Mouse (Mus musculus) CD4-positive helper T cell, adult 2 months (primary cell): ENCODE results near the gene Nap1l1.
"Not testable (repeated sequence)": the region's sequence is repeated elsewhere in the genome, so short reads cannot be mapped to it uniquely, and the experiment has no call there.

Source experiments
- DNase-seq: peaks from one replicate; pipeline ENCODE4 v3.0.0-alpha.2; 2012; ENCODE audit warnings: low read depth, missing footprints, low spot score

The Nap1l1 gene

GRCm38 (mm10) chr10:111472686-111473510 is at the start of gene Nap1l1:
Gene Nap1l1 (plus strand): TSS chr10:111473223.
- peak; percentile 98 for DNase-seq

DNA sequence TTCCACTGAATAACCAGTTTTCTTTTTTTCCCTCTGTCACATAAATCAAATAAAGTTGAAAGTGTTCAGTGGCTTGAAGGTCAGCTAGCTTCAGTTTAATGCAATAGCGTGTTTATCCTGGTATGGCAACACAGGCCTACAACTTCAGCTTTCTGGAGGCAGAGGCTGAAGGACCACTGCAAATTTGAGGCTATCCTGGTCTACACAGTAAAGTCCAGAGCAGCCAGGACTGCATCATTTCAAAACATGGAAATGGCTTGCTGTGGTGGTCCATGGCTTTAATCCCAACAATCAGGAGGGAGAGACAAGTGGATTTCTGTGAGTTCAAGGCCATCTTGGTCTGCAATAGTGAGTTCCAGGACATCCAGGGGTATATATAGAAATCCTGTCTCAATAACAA is 46.5 kb upstream of the Nap1l1 start:
- DNase-seq = no peak

GRCm38 (mm10) chr10:111433502-111433901 is 39.5 kb upstream of the Nap1l1 start:
- DNase-seq = no peak

GRCm38 (mm10) chr10:111441034-111441440 is 32.0 kb upstream of the Nap1l1 start:
- no peak for DNase-seq

DNA sequence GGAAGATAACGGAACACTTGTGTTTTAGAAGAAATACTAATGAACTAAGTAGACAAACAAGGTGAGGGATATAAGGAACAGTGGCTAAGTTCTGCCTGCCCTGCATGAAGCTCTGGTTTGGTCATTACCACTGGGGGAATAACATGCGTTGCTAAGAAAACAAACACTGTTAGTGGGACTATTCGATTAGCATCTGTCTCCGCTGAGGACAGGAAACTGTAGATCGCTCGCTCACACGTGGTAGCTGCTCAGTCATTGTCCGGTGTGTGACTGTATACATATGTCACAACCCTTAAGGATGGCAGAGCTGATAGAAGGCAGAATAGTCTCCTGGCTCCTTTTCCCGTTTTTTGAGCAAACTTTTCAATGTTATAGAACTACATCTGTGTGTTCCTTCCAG is 28.8 kb upstream of the Nap1l1 start:
- no peak for DNase-seq

- DNase-seq = no peak
Observed at GRCm38 (mm10) chr10:111445939-111446671, 26.9 kb upstream of the Nap1l1 start.

DNA sequence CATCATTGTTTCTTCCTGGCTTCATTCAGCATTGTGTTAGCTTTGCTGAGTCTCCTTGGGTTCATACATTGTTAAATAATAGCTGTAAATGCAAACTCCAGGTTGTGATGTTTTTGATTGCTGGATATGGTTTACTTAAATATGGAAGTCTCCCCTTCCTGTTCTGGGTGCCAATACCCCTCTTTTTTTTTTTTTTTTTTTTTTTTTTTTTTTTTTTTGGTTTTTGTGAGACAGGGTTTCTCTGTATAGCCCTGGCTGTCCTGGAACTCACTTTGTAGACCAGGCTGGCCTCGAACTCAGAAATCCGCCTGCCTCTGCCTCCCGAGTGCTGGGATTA is 26.4 kb upstream of the Nap1l1 start:
- not testable (repeated sequence) for DNase-seq

GRCm38 (mm10) chr10:111449662-111450061 is 23.4 kb upstream of the Nap1l1 start:
- DNase-seq = not testable (repeated sequence)

- no peak for DNase-seq
Observed at GRCm38 (mm10) chr10:111451683-111452322, 21.2 kb upstream of the Nap1l1 start.

- DNase-seq = no peak
Observed at GRCm38 (mm10) chr10:111452426-111452825, 20.6 kb upstream of the Nap1l1 start.

- no peak for DNase-seq
Observed at GRCm38 (mm10) chr10:111454698-111455308, 18.2 kb upstream of the Nap1l1 start.

GRCm38 (mm10) chr10:111458088-111458487 is 14.9 kb upstream of the Nap1l1 start:
- no peak for DNase-seq

DNA sequence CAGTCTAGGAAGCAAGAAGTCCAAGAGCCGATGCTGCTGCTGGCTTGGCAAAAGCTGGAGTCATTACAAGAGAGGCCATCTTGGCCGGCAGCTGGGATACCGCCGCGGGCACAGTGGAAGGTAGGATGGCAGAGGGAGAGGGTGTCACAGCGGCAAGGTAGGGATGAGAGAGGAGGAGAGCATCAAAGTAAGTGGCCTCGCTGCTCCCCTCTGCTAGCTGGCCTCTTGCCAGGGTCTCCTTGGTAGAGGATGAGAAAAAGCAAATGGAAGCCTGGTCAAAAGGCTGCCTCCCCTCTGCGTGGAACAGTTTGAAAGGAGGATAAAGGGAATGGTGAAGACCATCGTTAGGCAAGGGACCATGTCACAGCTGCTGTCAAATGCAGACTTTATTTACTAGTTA is 14.0 kb upstream of the Nap1l1 start:
- DNase-seq = no peak

DNA sequence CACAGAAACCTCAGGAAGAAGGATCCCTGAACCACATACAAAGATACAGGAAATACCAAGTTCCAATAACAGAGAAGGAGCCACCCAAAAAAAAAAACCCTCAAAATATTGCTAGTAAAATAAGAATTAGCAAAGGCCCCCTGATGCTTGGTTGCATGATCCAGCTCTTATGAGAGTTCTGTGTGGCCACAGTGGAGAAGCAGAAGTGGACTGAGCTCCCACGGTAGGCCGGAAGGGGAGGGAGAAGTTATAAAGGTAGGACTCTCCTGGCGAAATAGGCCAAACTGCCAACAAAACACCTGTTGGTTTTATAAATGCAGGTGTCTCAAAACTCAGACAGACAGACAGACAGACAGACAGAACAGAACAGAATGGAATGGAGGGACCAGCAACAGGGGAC is 13.1 kb upstream of the Nap1l1 start:
- DNase-seq = no peak

GRCm38 (mm10) chr10:111460381-111460780 is 12.6 kb upstream of the Nap1l1 start:
- no peak for DNase-seq

GRCm38 (mm10) chr10:111464833-111465232 is 8.2 kb upstream of the Nap1l1 start:
- no peak for DNase-seq

DNA sequence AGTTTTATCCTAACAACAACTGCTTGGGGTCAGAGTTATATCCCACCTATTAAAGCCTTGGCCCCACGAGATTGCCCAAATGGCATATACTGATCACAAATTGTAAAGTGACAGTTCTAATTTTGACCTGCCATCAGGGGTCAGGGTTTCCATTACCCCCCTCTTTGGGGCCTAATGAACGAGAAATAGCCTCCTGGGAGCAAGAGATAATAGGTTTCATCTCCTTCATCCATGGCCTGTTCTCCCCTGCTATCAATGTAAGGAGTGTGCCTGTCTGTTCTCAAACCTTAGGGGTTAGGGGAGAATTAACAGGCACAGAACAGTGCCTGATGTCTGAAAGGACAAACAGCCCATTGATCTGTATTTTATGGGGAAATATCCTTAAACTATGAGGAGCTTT is 7.6 kb upstream of the Nap1l1 start:
- DNase-seq = no peak

GRCm38 (mm10) chr10:111471166-111471565 is 1.9 kb upstream of the Nap1l1 start:
- no peak for DNase-seq

DNA sequence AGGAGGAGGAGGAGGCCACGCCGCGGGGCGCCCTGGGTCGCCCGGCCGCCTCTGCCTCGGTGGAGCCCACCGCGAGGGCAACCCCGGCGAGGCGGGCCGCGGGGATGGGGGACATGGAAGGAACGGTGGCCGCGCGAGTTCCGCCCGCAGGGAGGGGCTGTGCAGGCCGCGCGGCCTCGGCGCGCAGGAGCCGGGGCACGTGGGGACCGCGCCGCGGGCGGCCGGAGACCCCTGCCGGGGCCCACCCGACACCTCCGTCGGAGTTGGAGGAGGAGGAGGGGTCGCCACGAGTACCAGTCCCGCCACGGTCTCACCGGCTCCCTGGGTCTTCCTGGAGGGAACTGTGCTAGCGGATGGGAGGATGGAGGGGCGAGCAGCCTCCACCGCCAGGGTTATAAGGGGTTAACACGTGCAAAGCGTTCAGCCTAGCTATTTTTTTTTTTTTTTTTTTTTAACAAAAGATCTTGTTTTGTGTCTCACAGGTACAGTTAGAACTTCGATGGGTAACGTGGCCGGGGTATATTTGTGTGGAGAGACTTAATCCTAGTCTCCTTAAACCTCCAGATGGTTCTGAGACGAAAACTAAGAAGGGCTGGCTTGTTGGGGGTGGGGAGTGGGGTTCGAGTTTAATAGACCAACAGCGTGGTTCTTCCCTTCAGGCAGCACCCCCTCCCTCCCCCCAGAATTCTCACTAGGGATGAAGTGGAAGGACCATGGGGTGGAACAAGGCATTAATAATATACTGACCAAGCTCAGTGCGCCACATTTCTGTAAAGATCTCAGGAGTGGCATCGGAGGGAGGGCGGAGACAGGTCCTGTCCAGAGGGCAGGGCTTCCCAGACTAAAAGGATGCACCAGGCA is 718 bp downstream of the Nap1l1 start:
- DNase-seq = peak; percentile 61

DNA sequence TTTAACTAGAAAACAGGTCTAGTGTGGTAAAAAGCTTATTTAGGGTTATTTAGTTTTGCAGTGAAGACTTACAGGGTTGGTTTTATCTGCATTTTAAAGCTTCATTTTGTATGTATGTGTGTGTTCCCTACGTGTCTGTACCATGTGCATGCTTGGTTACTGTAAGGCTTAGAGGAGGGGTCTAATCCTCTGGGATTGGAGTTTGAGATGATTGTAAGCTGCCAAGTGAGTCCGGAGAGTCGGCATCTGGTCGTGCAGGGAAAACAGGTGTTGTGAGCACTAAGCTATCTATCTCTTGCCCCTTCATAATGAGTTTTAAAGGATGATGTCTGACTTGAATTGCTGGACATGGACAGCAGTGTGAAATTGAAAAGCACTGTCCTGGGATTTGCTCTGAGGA is 3.3 kb downstream of the Nap1l1 start:
- DNase-seq = no peak

DNA sequence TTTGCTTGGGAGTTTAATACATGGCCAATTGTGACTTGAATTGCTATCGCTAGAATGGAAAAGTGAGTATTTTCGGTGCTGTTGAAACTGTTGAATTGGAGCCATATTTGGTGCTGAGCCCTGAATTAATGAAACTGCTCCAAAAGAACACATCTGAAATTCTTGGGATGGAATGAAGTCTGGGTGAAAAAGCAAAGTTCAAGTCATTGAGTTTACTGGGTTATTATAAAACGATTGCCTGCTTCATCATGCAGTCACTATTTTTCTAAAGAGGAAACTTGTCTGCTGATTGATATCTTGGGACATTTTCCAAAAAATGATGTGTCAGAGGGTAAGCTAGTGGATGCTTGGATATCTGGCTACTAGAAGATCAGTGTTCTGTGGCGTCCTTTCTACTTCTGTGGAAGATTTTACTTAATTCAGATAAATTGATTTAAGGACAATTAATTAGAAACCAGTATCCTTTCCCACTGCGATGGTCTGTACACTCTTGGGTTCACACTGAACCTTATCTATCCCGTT is 4.0 kb downstream of the Nap1l1 start:
- no peak for DNase-seq
